Mouse (Mus musculus): Measurements from ENCODE around the gene Ifih1. TPM values are rescaled to one million over a fixed set of nuclear protein-coding genes. Genes with fewer than 3 reads are reported as not detected.

The Ifih1 gene
- polyA plus RNA-seq, 1 experiment from 2014 or later: 3.3 TPM

DNA sequence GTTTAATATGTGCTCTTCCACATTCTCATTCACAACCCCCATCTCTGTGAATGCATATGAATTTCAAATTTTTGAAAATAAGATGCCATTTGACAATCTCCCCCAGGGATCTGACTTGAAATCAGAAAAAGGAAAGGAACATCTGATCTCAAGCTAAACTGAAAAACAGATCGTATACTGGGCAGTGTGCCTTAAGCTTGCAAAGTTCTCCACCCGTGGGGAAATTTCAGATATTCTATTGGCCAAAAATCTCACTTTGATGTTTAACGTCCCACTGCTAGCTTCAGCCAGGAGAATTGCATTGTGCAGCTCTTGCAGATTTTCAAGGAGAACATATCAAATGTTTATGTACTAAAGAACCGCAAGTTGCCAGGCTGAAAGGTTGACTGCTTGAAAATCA lies 96.9 kb downstream of the Ifih1 start:
- Histone ChIP-seq H3K4me3 (replicated peaks) (no peak overlapping the region), H3K9me3 (replicated peaks) (no peaks in the 10 kb centered on the region), H3K27me3 (no peaks in the 10 kb centered on the region), H3K27ac (replicated peaks) (no peak overlapping the region), H3K4me2 (replicated peaks) (no peak overlapping the region), H3K36me3 (no peaks in the 10 kb centered on the region), H3K9ac (no peak overlapping the region), H3K4me1 (no peaks in the 10 kb centered on the region)
- 47% methylated on average over 4 of the region's 4 CpGs for WGBS
- no peak for ATAC-seq (ENCODE audit: insufficient number of reproducible peaks, low FRiP score, low TSS enrichment, low read depth)

DNA sequence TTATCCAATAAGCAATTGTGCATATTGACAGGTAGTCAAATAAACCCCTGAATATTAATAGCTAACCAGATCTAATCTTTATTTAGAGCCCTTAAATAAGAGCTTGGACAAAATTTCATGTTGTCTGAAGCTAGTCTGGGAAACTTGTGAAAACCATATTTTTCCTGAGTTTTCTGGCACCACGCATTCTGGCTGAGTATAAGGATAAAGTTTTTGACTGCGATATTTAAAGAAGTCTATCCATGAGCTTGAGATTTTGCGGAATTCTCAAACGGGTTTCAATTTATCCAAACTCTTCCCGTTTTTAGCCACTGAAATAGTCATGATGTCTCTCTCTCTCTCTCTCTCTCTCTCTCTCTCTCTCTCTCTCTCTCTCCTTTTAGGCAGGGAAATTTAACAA lies 98.0 kb downstream of the Ifih1 start:
- H3K9me3 ChIP-seq (replicated peaks): no peaks in the 10 kb centered on the region
- no peak overlapping the region for H3K9ac ChIP-seq
- no peaks in the 10 kb centered on the region for H3K36me3 ChIP-seq
- no peaks in the 10 kb centered on the region for H3K27me3 ChIP-seq
- H3K4me1 ChIP-seq: no peaks in the 10 kb centered on the region
- 85% methylated on average over 5 of the region's 5 CpGs for WGBS
- H3K4me3 ChIP-seq (replicated peaks): no peak overlapping the region
- no peak for ATAC-seq (ENCODE audit: insufficient number of reproducible peaks, low FRiP score, low TSS enrichment, low read depth)
- H3K27ac ChIP-seq (replicated peaks): no peak overlapping the region
- no peak overlapping the region for H3K4me2 ChIP-seq (replicated peaks)

Other genes with a start within 250 kb of the Ifih1 start
- 9.1 and 11.1 TPM in 2 replicates for gene Dpp4, start 234.0 kb downstream of the Ifih1 start, polyA plus RNA-seq (2015; fragmentation: Nextera tagmentation; extraction: Ambion mirVana)
- not detected in 2 replicates for gene Gcg, start 162.6 kb downstream of the Ifih1 start, polyA plus RNA-seq (2015; fragmentation: Nextera tagmentation; extraction: Ambion mirVana)
- 27.6 and 30.9 TPM in 2 replicates for gene Fap, start 72.2 kb downstream of the Ifih1 start, polyA plus RNA-seq (2015; fragmentation: Nextera tagmentation; extraction: Ambion mirVana)
- 2.0 and 2.8 TPM in 2 replicates for gene Gca, start 18.0 kb upstream of the Ifih1 start, polyA plus RNA-seq (2015; fragmentation: Nextera tagmentation; extraction: Ambion mirVana)

Data from embryonic facial prominence, embryonic 15.5 days (tissue).